Mouse (Mus musculus) adrenal gland, postnatal 14 days (tissue): ENCODE results near the gene Pde1a. TPM values are rescaled to one million over a fixed set of nuclear protein-coding genes. Genes with fewer than 3 reads are reported as not detected.

Experiments
- DNase-seq: peaks from one replicate; pipeline ENCODE4 v3.0.0; 2021; ENCODE audit warnings: mixed read lengths
- total RNA-seq: library from RNA; stranded (reverse); gene quantifications from 2 replicates; pipeline ENCODE4 v1.2.3, GENCODE M21; 2021

Gene Pde1a
- total RNA-seq, 1 experiment from 2014 or later, result 14.6 TPM

DNA sequence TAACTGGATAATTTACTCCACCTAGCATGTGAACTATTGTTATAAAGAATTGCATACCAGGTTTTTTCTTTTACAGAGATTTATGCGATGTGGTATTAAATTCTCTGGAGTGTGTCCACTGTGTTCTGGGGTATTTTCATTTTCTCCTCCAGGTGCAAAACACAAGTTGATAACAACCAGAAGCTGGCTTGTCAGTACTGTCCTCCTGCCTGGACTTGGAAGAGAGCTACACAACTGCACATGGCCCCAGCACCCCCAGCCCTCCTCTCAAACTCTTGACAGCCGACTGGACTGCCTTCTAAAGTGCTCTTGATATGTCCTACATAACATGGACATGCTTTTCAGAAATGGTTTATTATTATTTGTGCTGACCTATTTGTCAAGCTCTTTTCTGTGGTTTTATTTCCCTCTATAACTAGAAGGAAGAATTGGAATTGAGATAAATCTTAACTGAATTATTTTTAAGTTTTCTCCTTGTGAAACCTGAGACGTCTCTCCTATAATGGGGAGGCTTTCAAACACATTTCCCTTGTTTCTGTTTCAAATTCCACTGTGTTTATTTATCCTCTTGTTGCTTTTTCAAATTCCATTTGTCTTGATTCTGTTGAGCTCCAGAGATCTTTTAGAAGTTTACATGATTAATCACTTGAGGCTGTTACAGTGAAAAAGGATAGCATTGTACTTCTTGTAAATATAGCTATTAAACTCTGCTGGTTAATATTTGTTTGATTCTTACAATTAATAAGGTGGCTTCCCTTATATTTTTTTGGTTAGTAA lies 313.4 kb downstream of the Pde1a start:
- no peak for DNase-seq

DNA sequence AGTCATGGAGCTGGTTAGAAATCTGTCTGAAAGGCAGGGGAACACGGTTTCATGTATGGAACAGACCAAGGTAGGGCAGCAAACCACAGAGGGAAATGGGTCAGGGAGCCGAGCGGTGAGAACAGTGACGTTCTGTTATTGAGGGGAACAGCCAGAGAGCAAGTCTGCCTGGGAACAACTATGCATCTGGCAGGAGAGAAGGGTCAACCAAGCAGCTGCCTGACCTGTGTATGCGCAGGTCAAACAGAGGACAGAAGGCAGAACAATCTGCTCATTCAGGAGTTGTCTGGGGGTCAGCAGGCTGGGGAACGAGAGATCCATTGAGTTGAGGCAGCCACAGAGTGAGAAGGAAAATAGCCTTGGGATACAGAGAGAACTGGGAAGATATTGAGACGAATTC lies 330.6 kb downstream of the Pde1a start:
- no peak for DNase-seq

DNA sequence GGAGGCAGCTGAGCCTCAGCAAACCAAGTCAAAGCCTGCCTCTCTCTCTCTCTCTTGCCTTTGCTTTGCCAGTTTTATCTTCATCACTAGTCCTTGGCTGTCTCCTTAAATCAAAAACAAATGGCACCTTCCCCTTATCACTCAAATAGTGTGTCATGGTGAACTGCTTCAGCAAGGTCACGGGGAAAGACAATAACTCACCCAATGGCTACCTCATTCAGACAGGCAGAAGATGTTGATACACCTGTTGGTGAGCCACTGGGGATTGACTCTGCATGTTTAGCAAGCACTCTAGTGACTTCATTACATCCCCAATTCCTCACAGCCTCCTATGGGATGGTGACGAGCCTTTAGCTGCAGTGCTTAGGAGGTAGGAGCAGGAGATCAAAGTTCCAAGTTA lies 331.8 kb downstream of the Pde1a start:
- peak; percentile 9 for DNase-seq

DNA sequence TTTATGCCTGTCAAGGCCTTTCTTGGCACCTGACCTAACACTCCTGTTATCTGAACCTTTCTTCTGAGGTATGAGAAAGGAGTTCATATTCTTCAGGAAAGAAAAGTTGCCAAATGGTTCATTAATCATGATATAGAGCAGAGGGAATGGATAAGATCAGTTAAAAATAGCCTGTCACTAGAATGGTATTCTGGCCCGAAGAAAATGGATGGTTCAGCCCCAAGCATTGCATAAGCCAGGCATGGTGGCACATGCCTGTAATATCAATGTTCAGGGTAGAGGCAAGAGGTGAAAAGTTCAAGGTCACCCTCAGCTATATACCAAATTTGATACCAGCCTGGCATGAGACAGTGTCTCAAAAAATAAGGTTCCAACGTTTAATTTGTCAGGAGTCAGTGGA lies 336.1 kb downstream of the Pde1a start:
- DNase-seq, result no peak

DNA sequence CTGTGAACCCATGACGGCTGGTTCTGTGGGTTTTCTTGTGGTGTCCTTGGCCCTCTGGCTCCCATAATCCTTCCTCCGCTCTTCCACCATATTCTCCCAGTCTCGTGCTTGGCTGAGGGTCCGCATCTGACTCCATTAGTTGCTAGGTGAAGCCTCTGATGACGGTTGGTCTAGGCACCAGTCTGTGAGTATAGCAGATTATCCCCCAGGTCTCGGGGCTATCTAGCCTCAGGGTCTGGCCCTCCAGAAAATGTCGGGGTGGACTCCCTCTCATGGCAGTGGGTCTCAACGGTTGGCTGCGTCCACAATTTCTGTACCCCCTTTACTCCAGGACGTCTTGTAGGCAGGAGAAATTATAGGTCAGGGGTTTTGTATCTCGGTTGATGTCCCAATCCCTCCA lies 342.8 kb downstream of the Pde1a start:
- no peak for DNase-seq

DNA sequence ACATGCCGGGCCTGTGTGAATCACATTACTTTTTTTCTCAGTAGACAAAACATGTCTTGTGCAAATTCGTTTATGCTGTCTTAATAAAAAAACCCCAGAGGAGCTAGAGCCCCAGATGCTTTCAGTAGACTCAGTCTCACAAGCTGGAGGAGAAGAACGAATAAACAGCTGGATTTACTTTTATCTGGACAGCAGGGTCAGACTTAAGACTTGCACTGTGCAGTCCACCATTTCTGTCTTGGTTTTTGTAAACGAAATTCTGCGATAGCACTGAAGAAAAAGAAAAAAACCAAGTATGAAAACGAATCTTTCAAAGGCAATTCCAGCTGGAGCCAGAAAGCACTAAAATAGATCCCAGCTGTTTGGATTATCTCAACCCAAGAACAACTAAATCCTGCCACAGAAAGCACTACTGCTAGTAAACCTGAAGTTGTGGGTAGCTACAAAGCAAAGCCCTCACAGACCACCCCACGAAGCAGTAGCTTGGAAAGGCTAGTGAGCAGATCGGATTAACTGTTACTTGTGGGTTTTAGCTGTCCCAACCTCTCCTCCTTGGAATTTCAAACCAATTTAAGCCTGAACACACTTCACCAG lies 343.6 kb downstream of the Pde1a start:
- no peak for DNase-seq

Other genes with a start within 250 kb of the Pde1a start
- gene Prdx6b, start 163.0 kb upstream of the Pde1a start, total RNA-seq, result not detected in 2 replicates
- 43.0 and 48.3 TPM in 2 replicates for gene Dnajc10, start 186.0 kb upstream of the Pde1a start, total RNA-seq